Mouse (Mus musculus) NIH3T3 (cell line): ENCODE measurements around the gene Gm3285.

Experiments used
- DNase-seq: peaks from one replicate; pipeline ENCODE4 v3.0.0-alpha.2; 2012; ENCODE audit warnings: low read depth

Gene Gm3285

GRCm38 (mm10) chr10:77861675-77862074 is at the start of gene Gm3285:
TSS of gene Gm3285 (plus strand) at chr10:77861975.
- no peak for DNase-seq

DNA sequence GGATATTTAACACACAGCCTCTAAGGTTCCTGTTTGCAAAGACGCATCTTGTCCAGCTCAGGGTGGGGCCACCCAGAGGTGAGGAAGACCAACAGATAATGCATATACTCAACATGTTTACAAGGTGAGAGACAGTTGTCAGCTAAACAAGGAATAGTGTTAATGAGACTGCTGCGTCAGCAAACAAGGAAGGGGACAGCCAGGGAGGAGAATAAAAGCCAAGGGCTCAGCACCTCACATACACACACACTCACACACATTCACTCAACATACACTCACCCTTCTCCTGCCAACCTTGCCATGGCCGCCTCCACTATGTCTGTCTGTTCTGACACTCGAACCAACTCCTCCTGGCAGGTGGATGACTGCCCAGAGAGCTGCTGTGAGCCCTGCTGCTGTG is 47.4 kb upstream of the Gm3285 start, which contains the start of gene Gm2696:
Gene Gm2696, plus strand, starts transcription at position 301 of the 400 bp plus-strand sequence.
- DNase-seq, result no peak

DNA sequence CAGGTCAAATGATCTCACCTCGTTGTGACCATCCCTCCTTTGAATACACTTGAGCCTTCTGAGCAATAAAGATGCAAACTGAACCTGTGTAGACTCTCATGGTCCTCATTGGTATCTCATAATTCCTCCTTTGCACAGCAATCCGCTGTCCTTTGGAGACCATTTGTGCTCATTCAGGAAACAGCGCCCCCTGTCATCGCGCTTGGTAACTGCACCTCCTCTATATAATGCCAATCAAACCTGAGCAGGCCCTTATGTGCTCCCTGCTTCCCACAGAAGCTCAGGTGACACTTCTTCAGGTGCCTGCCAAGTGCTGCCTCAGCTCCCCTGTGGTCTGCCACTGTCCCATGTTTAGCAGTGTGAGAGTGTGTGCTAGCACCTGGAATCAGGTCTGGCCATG is 46.3 kb upstream of the Gm3285 start:
- DNase-seq, result peak; percentile 41

DNA sequence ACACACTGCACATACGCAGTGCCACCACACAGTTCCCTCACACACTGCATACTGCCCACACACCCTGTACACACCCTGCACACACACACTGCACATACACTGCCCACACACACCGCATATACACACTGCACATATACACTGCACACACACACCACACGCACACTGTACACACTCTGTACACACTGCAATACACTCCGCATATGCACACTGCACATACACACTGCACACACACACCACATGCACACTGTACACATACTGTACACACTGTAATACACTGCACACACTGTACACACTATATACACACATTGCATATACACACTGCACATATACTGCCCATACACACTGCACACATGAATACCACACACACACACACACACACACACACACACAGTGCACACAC is 43.3 kb upstream of the Gm3285 start:
- DNase-seq, result no peak

DNA sequence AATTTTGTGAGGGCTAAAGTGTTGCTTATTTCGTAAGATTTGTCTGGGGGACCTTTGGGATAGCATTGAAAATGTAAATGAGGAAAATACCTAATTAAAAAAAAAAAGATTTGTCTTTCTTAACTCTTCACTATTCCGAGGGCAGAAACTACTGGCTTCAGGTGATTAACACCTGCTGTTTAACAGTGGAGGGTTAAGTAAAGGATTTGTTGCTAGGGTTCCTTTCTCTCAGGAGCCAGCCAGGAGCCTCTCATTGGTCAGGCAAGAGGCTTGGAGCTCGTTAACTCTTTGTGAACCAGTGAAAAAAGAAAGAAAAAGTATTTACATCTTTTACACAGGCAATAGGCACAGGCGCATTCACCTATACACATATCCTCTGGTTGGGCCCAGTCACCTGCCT is 42.6 kb upstream of the Gm3285 start:
- DNase-seq, result no peak

DNA sequence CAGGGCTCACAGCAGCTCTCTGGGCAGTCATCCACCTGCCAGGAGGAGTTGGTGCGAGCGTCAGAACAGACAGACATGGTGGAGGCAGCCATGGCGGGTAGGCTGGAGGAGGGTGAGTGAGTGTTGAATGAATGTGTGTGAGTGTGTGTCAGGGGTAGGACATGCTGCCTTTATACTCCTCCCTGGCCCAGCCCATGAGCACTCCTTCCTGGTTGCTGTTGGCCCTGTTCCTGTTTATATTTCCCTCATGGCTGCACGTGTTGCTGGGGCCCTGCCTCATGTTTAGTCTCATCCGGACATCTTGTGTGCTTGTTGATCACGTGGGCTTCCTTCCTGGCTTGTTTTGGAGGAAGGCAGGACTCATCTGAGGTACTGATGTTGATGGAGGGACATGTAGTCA is 34.8 kb upstream of the Gm3285 start, which contains the start of gene Krtap10-4:
Gene Krtap10-4, minus strand, starts transcription at position 145 of the 400 bp plus-strand sequence.
- DNase-seq, result no peak

- no peak for DNase-seq
These were observed 26.1 kb upstream of the Gm3285 start, which contains the start of gene Krtap10-10 for GRCm38 (mm10) chr10:77835647-77836046. TSS of gene Krtap10-10 (plus strand) at chr10:77835947.

DNA sequence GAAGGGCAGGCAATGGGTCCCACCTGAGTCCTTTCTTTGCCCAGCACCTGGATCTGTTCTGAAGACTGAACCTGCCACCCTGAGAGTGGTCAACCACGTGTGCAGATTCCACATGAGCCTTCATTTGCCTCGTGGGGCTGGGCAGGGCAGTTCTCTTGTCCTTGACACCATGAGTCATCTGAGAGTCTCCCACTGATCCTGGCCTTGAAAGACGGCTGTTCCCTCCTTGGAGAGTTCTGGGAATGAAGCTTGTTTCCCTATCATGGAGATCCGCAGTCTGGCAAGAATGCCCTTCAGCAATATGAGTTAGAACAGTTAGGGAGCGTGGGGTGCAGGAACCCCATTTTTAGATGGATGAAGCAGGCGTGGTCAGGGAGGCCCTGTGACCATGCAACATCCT is 22.8 kb upstream of the Gm3285 start:
- no peak for DNase-seq

DNA sequence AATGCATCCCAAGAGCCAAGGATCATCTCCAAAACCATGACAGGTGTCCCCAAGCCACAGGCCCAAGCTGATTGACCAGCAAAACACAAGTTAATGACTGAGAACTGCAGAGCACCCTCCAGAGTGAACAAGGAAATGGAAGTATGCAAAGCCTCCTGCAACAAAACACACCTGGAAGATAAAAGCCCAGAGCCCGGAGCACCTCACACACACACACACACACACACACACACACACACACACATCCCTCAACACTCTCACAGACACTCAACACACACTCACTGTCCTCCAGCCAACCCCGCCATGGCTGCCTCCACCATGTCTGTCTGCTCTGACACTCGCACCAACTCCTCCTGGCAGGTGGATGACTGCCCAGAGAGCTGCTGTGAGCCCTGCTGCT is 15.3 kb upstream of the Gm3285 start, which contains the start of gene Gm36176:
Gene Gm36176, plus strand, starts transcription at position 301 of the 400 bp plus-strand sequence.
- no peak for DNase-seq

- DNase-seq, result no peak
These were observed 14.8 kb upstream of the Gm3285 start for GRCm38 (mm10) chr10:77846961-77847360.

DNA sequence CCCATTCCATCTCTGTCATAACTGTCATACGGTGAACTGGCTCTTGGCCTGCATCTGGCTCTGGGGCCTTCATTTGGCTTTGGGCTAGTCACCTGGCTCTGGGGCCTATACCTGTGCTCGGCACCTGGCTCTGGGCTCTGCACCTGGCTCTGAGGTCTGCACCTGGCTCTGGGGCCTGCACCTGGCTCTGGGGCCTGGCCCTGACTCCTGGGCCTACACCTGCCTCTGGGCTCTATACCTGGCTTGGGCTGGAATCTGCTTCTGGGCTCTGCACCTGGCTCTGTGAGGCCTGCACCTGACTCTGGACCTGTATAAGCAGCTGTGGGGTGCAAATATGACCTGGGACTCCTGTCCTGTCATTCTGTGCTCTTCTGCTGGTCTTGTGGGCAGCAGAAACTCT is 14.2 kb upstream of the Gm3285 start:
- DNase-seq, result no peak

DNA sequence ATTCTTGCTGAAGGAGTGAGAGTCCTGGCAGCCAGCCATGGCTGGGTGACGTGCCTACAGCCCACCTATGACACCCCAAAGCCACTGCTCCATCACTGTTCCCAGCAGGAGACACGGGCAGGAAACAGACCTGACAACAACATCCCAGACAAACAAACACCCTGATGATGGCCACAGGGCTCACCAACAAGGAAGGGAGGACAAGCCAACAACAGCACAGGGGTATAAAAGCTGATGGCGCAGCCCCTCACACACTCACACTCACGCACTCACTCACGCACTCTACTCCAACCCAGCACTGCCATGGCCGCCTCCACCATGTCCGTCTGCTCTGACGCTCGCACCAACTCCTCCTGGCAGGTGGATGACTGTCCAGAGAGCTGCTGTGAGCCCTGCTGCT is 9.2 kb upstream of the Gm3285 start, which contains the start of gene Gm10318:
Gene Gm10318, plus strand, starts transcription at position 301 of the 400 bp plus-strand sequence.
- no peak for DNase-seq

- peak; percentile 29 for DNase-seq
These were observed 2.4 kb downstream of the Gm3285 start for GRCm38 (mm10) chr10:77864067-77864761.

GRCm38 (mm10) chr10:77864762-77865143 is 3.0 kb downstream of the Gm3285 start:
- DNase-seq, result no peak

- DNase-seq, result peak; percentile 27
These were observed 5.8 kb downstream of the Gm3285 start for GRCm38 (mm10) chr10:77867546-77867945.

- DNase-seq, result no peak
These were observed 7.9 kb downstream of the Gm3285 start for GRCm38 (mm10) chr10:77869651-77870050.

- DNase-seq, result peak; percentile 52
These were observed 17.2 kb downstream of the Gm3285 start for GRCm38 (mm10) chr10:77878985-77879384.

DNA sequence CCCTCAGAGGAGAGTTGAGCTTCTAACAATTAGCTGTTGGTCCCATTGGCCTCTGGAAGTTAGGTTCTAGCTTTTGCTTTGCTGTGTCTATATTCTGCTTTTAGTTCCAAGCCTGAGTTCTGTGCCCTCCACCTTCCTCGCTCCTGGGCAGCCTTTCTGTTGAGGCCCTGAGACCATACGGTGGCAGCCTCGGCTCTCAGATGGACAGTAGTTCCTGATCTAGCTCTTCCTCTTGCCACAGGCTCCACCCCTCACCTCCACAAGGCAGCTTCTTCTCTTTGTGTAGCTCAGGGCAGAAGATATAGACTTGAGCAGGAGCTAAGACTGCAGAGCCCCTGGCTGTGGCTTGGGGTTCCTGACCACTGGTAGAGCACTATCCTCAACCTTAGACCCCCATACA is 18.5 kb downstream of the Gm3285 start:
- DNase-seq, result no peak

DNA sequence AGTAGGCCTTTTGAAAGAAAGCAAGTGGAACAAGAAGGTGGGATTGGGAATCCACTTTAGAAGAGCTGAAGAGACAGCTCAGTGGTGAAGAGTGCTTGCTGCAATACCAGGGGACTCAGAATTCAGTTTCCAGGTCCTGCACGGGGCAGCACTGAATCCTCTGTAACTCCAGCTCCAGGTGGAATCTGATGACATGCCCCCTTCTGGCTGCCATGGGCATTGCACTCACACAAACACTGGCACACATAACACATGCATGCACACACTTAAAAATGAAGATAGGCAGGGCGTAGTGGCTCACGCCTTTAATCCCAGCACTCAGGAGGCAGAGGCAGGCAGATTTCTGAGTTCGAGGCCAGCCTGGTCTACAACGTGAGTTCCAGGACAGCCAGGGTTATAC is 20.8 kb downstream of the Gm3285 start:
- peak; percentile 24 for DNase-seq

- DNase-seq, result peak; percentile 44
These were observed 24.4 kb downstream of the Gm3285 start for GRCm38 (mm10) chr10:77886007-77886747.

GRCm38 (mm10) chr10:77890987-77891565 is 29.3 kb downstream of the Gm3285 start:
- no peak for DNase-seq

- no peak for DNase-seq
These were observed 33.8 kb downstream of the Gm3285 start for GRCm38 (mm10) chr10:77895562-77895961.

DNA sequence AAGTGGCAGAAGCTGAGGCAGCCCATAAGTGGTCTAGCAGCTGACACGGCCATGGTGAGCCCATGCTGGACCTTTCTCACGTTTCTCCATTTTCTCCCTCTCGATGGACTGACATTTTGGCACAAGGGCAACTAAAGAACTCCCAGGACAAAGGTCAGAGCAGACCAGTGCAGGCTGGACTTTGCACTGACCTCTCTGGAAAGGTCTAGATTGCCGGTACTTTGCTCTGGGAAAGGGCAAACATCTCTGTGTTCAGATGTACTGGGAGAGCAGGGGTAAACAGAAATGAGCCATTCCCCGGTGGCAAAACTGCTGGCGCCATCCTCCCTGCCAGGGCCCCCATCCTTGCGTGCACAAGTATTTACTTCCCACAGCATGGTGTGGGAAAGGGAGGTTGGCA is 38.4 kb downstream of the Gm3285 start:
- no peak for DNase-seq
